Mouse (Mus musculus) spleen, adult 2 months (tissue): ENCODE results near the gene Cog4. TPM values are rescaled to one million over a fixed set of nuclear protein-coding genes. Genes with fewer than 3 reads are reported as not detected.
"Not testable (repeated sequence)": the region's sequence is repeated elsewhere in the genome, so short reads cannot be mapped to it uniquely, and the experiment has no call there.

ENCODE experiments used
- DNase-seq, 2 experiments: peaks; one replicate each; pipeline versions ENCODE4 v3.0.0 to v3.0.0-alpha.2; 2012 to 2021; ENCODE audit warnings: low spot score in 2 of 2, low read depth in 1 of 2
- H3K27ac ChIP-seq: fragments of 200-500 bp; 2 replicates; pipeline ENCODE4 v1.5.1; 2012; ENCODE audit warnings: low read length, inconsistent platforms; ENCODE audit not compliant: insufficient read depth
- H3K27me3 ChIP-seq: fragments of 200-500 bp; 2 replicates; pipeline ENCODE4 v1.6.1; 2012; ENCODE audit warnings: mild to moderate bottlenecking, moderate library complexity, low read length, inconsistent platforms; ENCODE audit not compliant: control insufficient read depth, insufficient read depth
- H3K36me3 ChIP-seq: fragments of 200-500 bp; 2 replicates; pipeline ENCODE4 v1.6.1; 2012; ENCODE audit warnings: mild to moderate bottlenecking, low read length, inconsistent platforms; ENCODE audit not compliant: control insufficient read depth, insufficient read depth
- H3K4me1 ChIP-seq: fragments of 200-500 bp; 2 replicates; pipeline ENCODE4 v1.6.1; 2011; ENCODE audit warnings: inconsistent platforms; ENCODE audit not compliant: control insufficient read depth, insufficient read depth, insufficient read length
- H3K4me3 ChIP-seq: fragments of 200-500 bp; 2 replicates; pipeline ENCODE4 v1.5.1; 2011; ENCODE audit warnings: mild to moderate bottlenecking, inconsistent platforms; ENCODE audit not compliant: insufficient read depth, insufficient read length; ENCODE audit errors: extremely low read depth
- CTCF ChIP-seq: fragments of 200-500 bp; IDR thresholded peaks from 2 replicates; pipeline ENCODE4 v1.5.1; 2011; ENCODE audit warnings: mild to moderate bottlenecking, inconsistent platforms; ENCODE audit not compliant: insufficient read depth, insufficient read length, insufficient replicate concordance; ENCODE audit errors: extremely low read depth
- POLR2A ChIP-seq: fragments of 200-500 bp; IDR thresholded peaks from 2 replicates; pipeline ENCODE4 v1.6.1; 2011; ENCODE audit warnings: low read depth, low read length, inconsistent platforms
- WGBS: fragments of 180-500 bp; shearing (Covaris S2); methylation state at CpG from one replicate; pipeline ENCODE4 v1.1.7; 2018; 5-methylcytosine and 5-hydroxymethylcytosine counted together
- polyA plus RNA-seq: library from polyadenylated mRNA; depleted of rRNA; stranded (reverse); fragments of >200 nt; gene quantifications from 2 replicates; pipeline ENCODE4 v1.2.3, GENCODE M21; 2012

The Cog4 gene
- polyA plus RNA-seq, 1 experiment = 15.9 TPM

GRCm38 (mm10) chr8:110847645-110848495, 1.5 kb downstream of the Cog4 start:
- Histone ChIP-seq H3K4me3 (no peak overlapping the region; the same call in 1 of the 2 replicates), H3K27ac (no peak overlapping the region), H3K4me1 (peaks cover 5% of the 10 kb centered on the region; the same call in 1 of the 2 replicates), H3K36me3 (peaks cover 27% of the 10 kb centered on the region), H3K27me3 (no peaks in the 10 kb centered on the region)
- 43% methylated on average over 14 of the region's 14 CpGs for WGBS
- TF ChIP-seq POLR2A = no peak
- no peak for TF ChIP-seq CTCF
- DNase-seq = no peak

DNA sequence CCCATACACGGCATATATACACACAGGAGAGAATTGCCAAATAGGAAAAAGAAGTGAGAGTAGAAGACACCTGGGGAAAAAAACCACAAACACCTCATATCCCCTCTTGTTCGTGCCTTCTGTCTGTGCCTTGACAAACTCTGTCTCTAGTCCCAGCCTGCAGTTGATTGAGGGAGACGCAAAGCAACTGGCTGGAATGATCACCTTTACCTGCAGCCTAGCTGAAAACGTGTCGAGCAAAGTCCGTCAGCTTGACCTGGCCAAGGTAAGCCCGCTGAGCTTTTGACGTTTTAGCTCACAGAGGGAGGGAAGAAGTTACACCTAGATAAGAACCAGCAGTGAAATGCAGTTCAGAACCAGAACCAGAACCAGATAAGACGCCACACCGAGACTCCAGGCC, 4.8 kb downstream of the Cog4 start:
- no peak for TF ChIP-seq CTCF
- TF ChIP-seq POLR2A = no peak
- whole genome bisulfite sequencing = 93% methylated on average over 10 of the region's 10 CpGs
- no peaks in the 10 kb centered on the region for H3K27me3 ChIP-seq
- H3K4me3 ChIP-seq = no peak overlapping the region
- H3K4me1 ChIP-seq = peaks cover 5% of the 10 kb centered on the region; the same call in 1 of the 2 replicates
- no peak overlapping the region for H3K27ac ChIP-seq
- peaks cover 35% of the 10 kb centered on the region for H3K36me3 ChIP-seq
- no peak for DNase-seq

GRCm38 (mm10) chr8:110856073-110856472, 9.7 kb downstream of the Cog4 start:
- DNase-seq, H3K4me1 ChIP-seq, H3K27ac ChIP-seq, H3K4me3 ChIP-seq, H3K27me3 ChIP-seq: not testable (repeated sequence)
- peaks cover 36% of the 10 kb centered on the region for H3K36me3 ChIP-seq
- WGBS = 94% methylated on average over 4 of the region's 4 CpGs

DNA sequence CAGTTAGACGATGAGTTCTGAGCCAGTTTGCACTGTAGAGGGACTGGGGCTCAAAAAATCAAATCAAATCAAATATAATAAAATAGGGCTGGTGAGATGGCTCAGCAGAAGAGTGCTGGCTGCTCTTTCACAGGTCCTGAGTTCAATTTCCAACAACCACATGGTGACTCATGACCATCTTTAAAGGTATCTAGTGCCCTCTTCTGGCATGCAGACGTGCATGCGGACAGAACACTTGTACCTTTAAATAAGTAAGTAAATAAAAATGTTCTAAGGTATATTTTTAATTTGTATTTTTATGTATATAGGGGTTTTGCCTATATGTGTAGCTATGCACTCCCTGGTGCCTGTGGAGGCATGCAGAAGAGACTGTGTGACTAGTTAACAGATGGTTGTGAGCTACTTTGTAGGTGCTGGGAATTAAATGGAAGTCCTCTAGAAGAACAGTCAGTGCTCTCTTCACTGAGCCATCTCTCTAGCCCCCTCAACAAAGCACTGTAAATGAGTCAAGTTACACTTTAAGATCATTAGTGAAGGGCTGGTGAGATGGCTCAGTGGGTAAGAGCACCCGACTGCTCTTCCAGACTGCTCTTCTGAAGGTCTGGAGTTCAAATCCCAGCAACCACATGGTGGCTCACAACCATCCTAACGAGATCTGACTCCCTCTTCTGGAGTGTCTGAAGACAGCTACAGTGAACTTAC, 10.5 kb downstream of the Cog4 start:
- no peak for DNase-seq
- H3K27ac ChIP-seq = no peak overlapping the region
- H3K36me3 ChIP-seq = peaks cover 30% of the 10 kb centered on the region
- no peak for TF ChIP-seq POLR2A
- TF ChIP-seq CTCF = no peak
- no peaks in the 10 kb centered on the region for H3K27me3 ChIP-seq
- 84% methylated on average over 5 of the region's 5 CpGs for WGBS
- no peak overlapping the region for H3K4me3 ChIP-seq
- no peaks in the 10 kb centered on the region for H3K4me1 ChIP-seq

GRCm38 (mm10) chr8:110859651-110860501, 13.5 kb downstream of the Cog4 start:
- Histone ChIP-seq H3K4me1 (no peaks in the 10 kb centered on the region), H3K36me3 (peaks cover 37% of the 10 kb centered on the region), H3K27me3 (no peaks in the 10 kb centered on the region), H3K27ac (no peak overlapping the region), H3K4me3 (no peak overlapping the region)
- 42% methylated on average over 7 of the region's 7 CpGs for WGBS
- TF ChIP-seq CTCF (peak; percentile 49; the same call in 1 of the 2 replicates), POLR2A (no peak)
- DNase-seq = peak; percentile 14 to 35

DNA sequence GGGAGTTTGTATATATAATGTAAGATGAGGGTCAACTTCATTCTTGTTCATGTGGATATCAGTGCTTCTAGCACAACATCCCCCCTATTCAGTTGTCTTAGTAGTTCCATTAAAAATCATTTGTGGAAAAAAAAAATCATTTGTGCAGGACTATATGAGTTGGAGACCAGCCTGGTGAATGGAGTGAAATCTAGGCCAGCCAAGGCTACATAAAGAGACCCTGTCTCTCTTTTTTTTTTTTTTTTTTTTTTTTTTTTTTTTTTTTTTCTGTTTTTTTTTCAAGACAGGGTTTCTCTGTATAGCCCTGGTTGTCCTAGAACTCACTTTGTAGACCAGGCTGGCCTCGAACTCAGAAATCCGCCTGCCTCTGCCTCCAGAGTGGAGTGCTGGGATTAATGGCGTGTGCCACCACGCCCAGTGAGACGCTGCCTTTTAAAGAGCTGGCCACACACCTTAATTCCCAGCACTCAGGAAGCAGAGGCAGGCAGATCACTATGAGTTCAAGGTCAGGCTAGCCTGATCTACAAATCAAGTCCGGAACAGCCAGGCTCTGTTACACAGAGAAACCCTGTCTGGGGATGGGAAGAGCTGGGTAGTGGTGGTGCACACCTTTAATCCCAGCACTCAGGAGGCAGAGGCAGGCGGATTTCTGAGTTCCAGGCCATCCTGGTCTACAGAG, 15.1 kb downstream of the Cog4 start:
- DNase-seq, H3K4me3 ChIP-seq, H3K27ac ChIP-seq, H3K4me1 ChIP-seq, H3K27me3 ChIP-seq: not testable (repeated sequence)
- peaks cover 39% of the 10 kb centered on the region for H3K36me3 ChIP-seq
- WGBS = 96% methylated on average over 7 of the region's 7 CpGs
